Mouse (Mus musculus) ES-E14 (cell line): ENCODE results near the gene Lingo3. TPM values are rescaled to one million over a fixed set of nuclear protein-coding genes. Genes with fewer than 3 reads are reported as not detected.

Experiments used
- DNase-seq: peaks from one replicate; pipeline ENCODE4 v3.0.0-alpha.2; 2013; ENCODE audit warnings: low read depth, low spot score
- H3K27ac ChIP-seq: 2 replicates; pipeline ENCODE4 v1.5.1; 2012; ENCODE audit warnings: low read depth, mild to moderate bottlenecking, low read length, moderate library complexity, mixed read lengths; ENCODE audit not compliant: poor library complexity, insufficient read depth, severe bottlenecking
- H3K36me3 ChIP-seq: 2 replicates; pipeline ENCODE4 v1.6.1; 2012; ENCODE audit warnings: mild to moderate bottlenecking, low read length, moderate library complexity, mixed read lengths; ENCODE audit not compliant: control insufficient read depth, poor library complexity, insufficient read depth, severe bottlenecking
- H3K4me1 ChIP-seq, 2 experiments: fragments of 150-350 bp in 1 of 2; sonication (generic) in 1 of 2; 2 replicates each; pipeline ENCODE4 v1.6.1; 2012; ENCODE audit warnings: low read length in 2 of 2, mild to moderate bottlenecking in 1 of 2, mixed read lengths in 1 of 2; ENCODE audit not compliant: control insufficient read depth in 2 of 2, insufficient read depth in 2 of 2, poor library complexity in 1 of 2
- H3K4me3 ChIP-seq, 2 experiments: fragments of 150-350 bp in 1 of 2; sonication (generic) in 1 of 2; 2 replicates each; pipeline ENCODE4 v1.5.1; 2012; ENCODE audit warnings: low read length in 2 of 2, low read depth in 1 of 2, mild to moderate bottlenecking in 1 of 2, mixed read lengths in 1 of 2; ENCODE audit not compliant: insufficient read depth in 1 of 2, poor library complexity in 1 of 2, severe bottlenecking in 1 of 2
- H3K9ac ChIP-seq: 2 replicates; pipeline ENCODE4 v1.6.1; 2012; ENCODE audit warnings: low read depth, mild to moderate bottlenecking, low read length, mixed read lengths; ENCODE audit not compliant: poor library complexity, insufficient read depth, severe bottlenecking
- H3K9me3 ChIP-seq: fragments of 150-350 bp; sonication (generic); 2 replicates; pipeline ENCODE4 v1.6.1; 2012; ENCODE audit warnings: low read depth, mild to moderate bottlenecking, low read length; ENCODE audit not compliant: control insufficient read depth, insufficient read depth
- CHD2 ChIP-seq: IDR thresholded peaks from 2 replicates; pipeline ENCODE4 v1.6.1; 2014; ENCODE audit warnings: mild to moderate bottlenecking, low read depth, low read length, inconsistent platforms
- HCFC1 ChIP-seq: IDR thresholded peaks from 2 replicates; pipeline ENCODE4 v1.6.1; 2012; ENCODE audit warnings: low read length, inconsistent platforms, borderline replicate concordance; ENCODE audit not compliant: insufficient read depth
- MAFK ChIP-seq: IDR thresholded peaks from 2 replicates; pipeline ENCODE4 v1.6.1; 2014; ENCODE audit warnings: mild to moderate bottlenecking, low read depth, low read length, inconsistent platforms; ENCODE audit not compliant: insufficient read depth
- ZC3H11A ChIP-seq: IDR thresholded peaks from 2 replicates; pipeline ENCODE4 v1.6.1; 2012; ENCODE audit warnings: low read depth, mild to moderate bottlenecking, inconsistent platforms, low read length, borderline replicate concordance
- ZNF384 ChIP-seq: IDR thresholded peaks from 2 replicates; pipeline ENCODE4 v1.6.1; 2012; ENCODE audit warnings: low read depth, low read length, inconsistent platforms
- in situ Hi-C, 2 experiments: fragments of 600-800 bp; cut with MboI; formaldehyde crosslinking; loops; one replicate each; pipeline ENCODE4 v1.15.1; 2025; ENCODE audit warnings: low sequenced_read_pairs in 2 of 2, inconsistent platforms in 1 of 2; ENCODE audit not compliant: unreplicated experiment in 2 of 2
- total RNA-seq: library from RNA; depleted of rRNA; stranded (reverse); fragments of 300-350 nt; gene quantifications from 2 replicates; pipeline ENCODE4 v1.2.3, GENCODE M21; 2012

Gene Lingo3
- total RNA-seq, 1 experiment: 2.4 TPM

DNA sequence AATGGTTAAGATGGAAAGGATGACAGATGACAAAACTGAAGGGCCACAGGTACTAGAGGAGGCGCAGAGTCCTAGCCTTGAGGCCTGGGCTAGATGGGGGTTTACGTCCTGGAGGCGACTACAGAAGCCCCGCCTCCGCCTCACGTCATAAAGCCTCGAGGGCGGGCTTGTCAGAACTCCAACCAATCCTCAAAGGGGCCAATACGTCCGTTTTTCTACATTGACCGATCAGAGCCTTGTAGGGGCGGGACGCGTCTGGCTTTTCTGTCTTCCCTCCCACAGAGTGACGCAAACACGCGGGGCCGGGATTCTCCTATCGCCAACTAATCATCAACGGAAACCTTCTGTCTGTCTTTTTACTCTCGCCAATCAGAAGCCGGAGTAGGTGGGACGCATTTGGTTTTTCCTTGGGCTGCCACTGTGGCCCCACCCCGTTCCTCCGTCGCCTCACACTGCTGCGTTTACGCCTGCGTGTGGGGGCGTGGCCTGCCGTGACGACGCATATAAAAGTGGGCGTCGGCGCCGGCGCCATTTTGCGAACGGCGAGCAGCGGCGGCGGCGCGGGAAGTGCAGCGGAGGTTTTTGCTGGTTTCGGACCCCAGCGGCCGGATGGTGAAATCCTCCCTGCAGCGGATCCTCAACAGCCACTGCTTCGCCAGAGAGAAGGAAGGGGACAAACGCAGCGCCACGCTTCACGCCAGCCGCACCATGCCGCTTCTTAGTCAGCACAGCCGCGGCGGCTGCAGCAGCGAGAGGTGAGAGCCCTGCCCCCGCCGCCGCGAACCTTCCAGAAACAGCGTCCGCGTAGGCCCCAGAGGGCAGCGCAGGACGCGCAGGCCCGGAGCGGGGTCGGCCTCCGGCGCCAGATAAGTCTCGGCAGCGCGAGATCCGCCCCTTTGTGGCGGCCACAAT lies 17.4 kb downstream of the Lingo3 start, which contains the start of gene Oaz1:
Gene Oaz1, plus strand, starts transcription at position 506 of the 912 bp plus-strand sequence.
- H3K9me3 ChIP-seq: no peaks in the 10 kb centered on the region
- peak within 1 kb of the TSS; percentile 77 for H3K27ac ChIP-seq
- TF ChIP-seq ZNF384 (no peak), MAFK (no peak), ZC3H11A (no peak), CHD2 (no peak), HCFC1 (peak; percentile 70; the same call in 1 of the 2 replicates)
- H3K4me1 ChIP-seq: peaks cover 0 to 10% of the 10 kb centered on the region in 2 experiments; a peak in 2 of 4 replicates
- H3K9ac ChIP-seq: peak within 1 kb of the TSS; percentile 94
- H3K36me3 ChIP-seq: peaks cover 22% of the 10 kb centered on the region
- in situ Hi-C loops: no loop called here
- H3K4me3 ChIP-seq: peak within 1 kb of the TSS; percentile 77 to 86
- DNase-seq: peak; percentile 99

DNA sequence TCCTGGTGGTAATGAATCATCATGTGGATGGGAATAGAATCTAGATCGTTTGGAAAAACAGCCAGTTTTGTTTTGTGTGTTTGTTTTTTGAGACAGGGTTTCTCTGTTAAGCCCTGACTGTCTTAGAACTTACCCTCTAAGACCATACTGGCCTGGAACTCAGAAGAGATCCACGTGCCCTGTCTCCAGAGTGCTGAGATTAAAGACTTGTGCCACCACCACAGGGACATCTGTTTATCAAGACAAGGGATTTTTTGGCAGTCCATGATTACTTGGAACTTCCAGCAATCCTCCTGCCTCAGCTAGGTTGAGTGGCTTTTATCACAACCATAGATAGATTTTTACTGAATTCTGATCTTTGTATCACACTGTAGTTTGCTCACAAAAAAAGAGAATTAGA lies 19.0 kb downstream of the Lingo3 start:
- no peak overlapping the region for H3K27ac ChIP-seq
- H3K4me1 ChIP-seq: peaks cover 0 to 6% of the 10 kb centered on the region in 2 experiments; a peak in 2 of 4 replicates
- no peak overlapping the region for H3K9ac ChIP-seq
- H3K4me3 ChIP-seq: no peak overlapping the region
- peaks cover 21% of the 10 kb centered on the region for H3K36me3 ChIP-seq
- no peaks in the 10 kb centered on the region for H3K9me3 ChIP-seq
- in situ Hi-C loops: no loop called here
- DNase-seq: no peak
- TF ChIP-seq ZC3H11A: 0 out of 2 replicates have a peak, but pooled peaks have one; percentile 6
- no peak for TF ChIP-seq ZNF384

DNA sequence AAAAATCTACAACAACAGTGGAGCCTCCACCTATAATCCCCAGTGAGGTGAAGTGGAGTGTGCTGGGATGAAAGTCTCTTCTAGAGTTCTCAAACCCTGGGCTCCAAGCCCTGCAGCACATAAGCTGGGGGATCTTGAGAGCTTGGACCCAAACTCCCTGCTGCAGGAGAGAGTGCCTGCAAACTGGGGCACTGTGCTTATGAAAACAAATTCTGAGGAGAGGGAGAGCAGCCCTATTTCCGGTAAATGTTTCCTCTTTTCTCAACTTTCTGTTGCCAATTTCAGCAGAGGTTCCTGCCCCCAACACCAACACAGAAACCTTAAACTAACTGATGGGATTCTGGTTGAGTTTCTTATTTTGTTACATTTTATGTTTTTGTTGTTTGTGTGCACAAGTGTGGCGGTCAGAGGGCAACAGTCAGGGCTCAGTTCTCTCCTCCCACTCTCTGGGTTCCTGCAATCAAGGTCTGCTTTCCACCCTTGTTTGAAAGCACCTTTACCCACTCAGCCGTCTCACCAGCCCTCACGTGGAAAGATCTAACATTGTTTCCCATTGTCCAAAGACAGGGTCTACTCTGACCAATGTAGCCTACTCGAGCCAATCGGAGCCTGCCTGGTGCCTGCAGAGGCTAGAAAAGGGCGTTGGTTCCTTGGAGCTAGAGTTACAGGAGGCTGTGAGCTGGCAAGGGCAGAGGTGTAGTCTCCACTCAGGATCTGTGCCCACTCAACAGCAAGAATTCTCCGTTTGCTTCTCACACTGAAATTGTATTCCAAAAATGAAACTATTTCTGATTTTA lies 19.8 kb downstream of the Lingo3 start:
- no peak overlapping the region for H3K4me3 ChIP-seq
- H3K4me1 ChIP-seq: peaks cover 0 to 5% of the 10 kb centered on the region in 2 experiments; a peak in 2 of 4 replicates
- DNase-seq: no peak
- no peak for TF ChIP-seq ZC3H11A
- no peak for TF ChIP-seq ZNF384
- H3K9me3 ChIP-seq: no peaks in the 10 kb centered on the region
- H3K27ac ChIP-seq: no peak overlapping the region
- peaks cover 13% of the 10 kb centered on the region for H3K36me3 ChIP-seq
- in situ Hi-C loops: no loop called here
- peak overlapping the region; percentile 14; the same call in 1 of the 2 replicates for H3K9ac ChIP-seq

DNA sequence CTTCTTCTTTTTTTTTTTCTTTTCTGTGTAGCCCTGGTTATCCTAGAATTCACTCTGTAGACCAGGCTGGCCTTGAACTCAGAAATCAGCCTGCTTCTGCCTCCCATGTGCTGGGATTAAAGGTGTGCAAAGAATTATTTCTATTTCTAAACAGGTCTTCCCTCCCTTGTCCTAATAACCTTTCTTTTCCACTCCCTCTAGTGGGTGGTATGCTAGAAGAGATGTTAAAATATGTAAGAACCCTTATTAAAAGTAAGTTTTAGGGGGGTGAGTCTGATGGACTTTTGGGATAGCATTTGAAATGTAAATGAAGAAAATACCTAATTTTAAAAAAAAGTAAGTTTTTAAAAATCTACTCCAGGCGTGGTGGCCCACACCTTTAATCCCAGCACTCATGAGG lies 20.5 kb downstream of the Lingo3 start:
- Histone ChIP-seq H3K9me3 (no peaks in the 10 kb centered on the region), H3K9ac (no peak overlapping the region), H3K27ac (no peak overlapping the region), H3K36me3 (peaks cover 9% of the 10 kb centered on the region; the same call in 1 of the 2 replicates), H3K4me1 (peaks cover 0 to 5% of the 10 kb centered on the region in 2 experiments; a peak in 2 of 4 replicates), H3K4me3 (no peak overlapping the region)
- in situ Hi-C loops: no loop called here
- no peak for TF ChIP-seq HCFC1
- TF ChIP-seq ZC3H11A: no peak
- TF ChIP-seq ZNF384: no peak
- TF ChIP-seq MAFK: no peak
- DNase-seq: no peak
